Mouse (Mus musculus) ovary, adult 10 weeks (tissue): ENCODE results near the gene Dock1. TPM values are rescaled to one million over a fixed set of nuclear protein-coding genes. Genes with fewer than 3 reads are reported as not detected.

Experiments
- polyA plus RNA-seq: library from polyadenylated mRNA; stranded (reverse); fragments of 350-450 nt; fragmentation: Illumina TruSeq; extraction: RNeasy Lipid Tissue Mini Kit (QIAGEN cat#74804); gene quantifications from one replicate; pipeline ENCODE4 v1.2.3, GENCODE M21; 2014

The Dock1 gene
- polyA plus RNA-seq: 43.1 TPM

GRCm38 (mm10) chr7:134670312-134671002 is at the start of gene Dock1:
Dock1 (plus strand) TSS chr7:134670654.

GRCm38 (mm10) chr7:134937927-134938609 is 267.6 kb downstream of the Dock1 start, which contains the start of gene Fam196a:
Fam196a (minus strand) TSS chr7:134938430.

